Mouse (Mus musculus) ES-Bruce4 (cell line): ENCODE measurements around the gene Rfx5.
"Not testable (repeated sequence)": the region's sequence is repeated elsewhere in the genome, so short reads cannot be mapped to it uniquely, and the experiment has no call there.

ENCODE experiments used
- CTCF ChIP-seq: IDR thresholded peaks from one replicate; pipeline ENCODE4 v1.8.1; 2011; ENCODE audit warnings: low read depth, low read length
- EP300 ChIP-seq: IDR thresholded peaks from 2 replicates; pipeline ENCODE4 v1.6.1; 2011; ENCODE audit warnings: low read depth, low read length; ENCODE audit not compliant: insufficient read depth

- TF ChIP-seq EP300, CTCF: not testable (repeated sequence)
These were observed 22.3 kb upstream of the Rfx5 start for GRCm38 (mm10) chr3:94931427-94932082.
